Mouse (Mus musculus): ENCODE results near the gene Ocel1. TPM values are rescaled to one million over a fixed set of nuclear protein-coding genes. Genes with fewer than 3 reads are reported as not detected.
A peak's percentile ranks its signal among the peaks of the same experiment; 100 is the strongest.
"Not testable (repeated sequence)": the region's sequence is repeated elsewhere in the genome, so short reads cannot be mapped to it uniquely, and the experiment has no call there.

The Ocel1 gene
- 10 to 100 TPM; 15.0 to 16.0 TPM for total RNA-seq (2021)
- long read RNA-seq, experiment 1, partial matches to known transcripts: 2 of 12 reads
- long read RNA-seq, experiment 1, other reads (novel, unspliced or antisense): 6 of 12 reads
- long read RNA-seq, experiment 2, full-length matches to known transcripts: 11 of 13 reads
- long read RNA-seq, experiment 2, partial matches to known transcripts: 1 of 13 reads
- long read RNA-seq, experiment 2, other reads (novel, unspliced or antisense): 1 of 13 reads

DNA sequence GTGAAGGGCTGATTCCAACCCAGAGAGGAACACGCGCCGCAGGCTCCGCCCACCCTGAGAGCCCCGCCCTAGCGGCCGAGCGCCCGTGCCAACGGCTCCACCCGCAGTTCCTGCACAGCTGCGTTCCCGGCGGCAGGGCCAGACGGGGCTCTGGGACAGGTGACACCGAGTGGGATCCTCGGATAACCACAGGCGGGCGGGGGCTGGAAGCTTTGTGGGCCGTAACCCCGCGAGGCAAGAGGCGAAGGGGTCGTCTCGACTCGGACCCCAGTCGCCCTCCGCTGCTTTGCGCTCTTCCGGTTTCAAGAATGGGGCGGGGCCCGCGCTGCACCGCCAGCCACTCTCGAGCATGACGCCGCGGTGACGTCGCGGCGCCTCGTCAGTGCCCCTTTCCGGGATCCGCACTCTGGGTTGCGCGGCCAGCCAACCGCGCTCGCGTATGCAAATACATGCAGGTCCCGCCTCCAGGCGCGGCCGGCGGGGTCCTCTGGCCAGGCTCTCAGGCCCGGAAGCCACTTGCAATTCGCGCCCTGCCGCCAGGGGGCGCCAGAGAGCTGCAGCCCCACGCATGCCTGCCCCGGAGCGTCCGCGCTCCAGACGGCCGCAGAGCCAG is at the start of gene Ocel1:
Ocel1 (plus strand) TSS at position 63 of the 613 bp plus-strand sequence.
- peak; percentile 94 to 98 for DNase-seq (ENCODE audit: low spot score in 2 of 2)

DNA sequence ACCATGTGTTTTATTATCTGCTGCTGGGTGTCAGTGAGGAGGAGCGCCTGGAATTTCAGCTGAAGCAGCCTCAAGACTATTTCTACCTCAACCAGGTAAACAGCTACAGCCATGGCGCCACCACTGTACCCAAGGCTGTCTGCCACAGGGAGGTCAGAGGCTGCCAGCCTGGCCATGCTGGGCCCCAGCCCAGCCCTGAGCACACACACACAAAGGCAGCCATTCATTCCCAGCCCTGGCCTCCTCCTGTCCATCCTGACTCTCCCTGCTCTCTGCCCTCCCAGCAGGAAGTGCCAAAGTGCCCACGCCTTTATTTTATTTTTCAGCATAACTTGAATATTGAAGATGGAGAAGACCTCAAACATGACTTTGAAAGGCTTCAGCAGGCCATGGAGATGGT is 48.2 kb upstream of the Ocel1 start:
- no peak for DNase-seq (ENCODE audit: low spot score in 2 of 2)

DNA sequence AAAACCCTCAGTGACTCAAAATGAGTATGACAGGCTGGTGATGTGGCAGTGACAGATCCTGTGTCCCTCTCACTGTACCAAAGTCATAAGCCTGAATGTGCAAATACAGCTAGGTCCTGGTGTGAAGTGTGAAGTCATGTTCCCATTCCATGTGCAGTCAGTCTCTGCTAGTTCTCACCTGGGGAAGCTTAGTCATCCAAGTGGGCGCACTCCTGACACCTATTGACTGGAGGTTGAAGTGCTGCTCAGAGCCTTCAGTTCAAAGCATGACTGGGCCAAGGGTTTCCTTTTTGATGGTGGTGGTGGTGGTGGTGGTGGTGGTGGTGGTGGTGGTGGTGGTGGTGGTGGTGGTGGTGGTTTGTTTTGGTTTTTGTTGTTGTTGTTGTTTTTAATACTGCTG is 46.2 kb upstream of the Ocel1 start:
- DNase-seq (ENCODE audit: low spot score in 2 of 2): no peak

DNA sequence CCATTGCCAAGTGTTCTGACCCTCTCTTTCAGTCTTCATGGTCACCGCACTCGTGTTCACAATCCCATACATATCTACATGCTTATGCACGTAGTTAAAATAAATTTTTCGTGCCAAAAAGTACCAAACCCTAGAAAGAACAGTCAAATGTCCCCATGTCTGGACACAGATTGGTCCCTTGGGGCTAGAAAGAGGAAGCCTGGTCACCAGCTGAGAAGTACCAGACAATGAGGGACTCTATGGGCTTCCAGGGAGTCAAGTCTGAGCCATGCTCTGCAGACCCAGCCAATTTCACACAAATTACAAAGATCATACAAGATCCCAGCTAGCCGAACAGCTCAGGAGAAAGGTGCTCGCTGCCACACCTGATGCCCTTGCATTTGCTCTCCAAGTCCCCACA is 33.3 kb upstream of the Ocel1 start:
- DNase-seq (ENCODE audit: low spot score in 2 of 2): not testable (repeated sequence)

DNA sequence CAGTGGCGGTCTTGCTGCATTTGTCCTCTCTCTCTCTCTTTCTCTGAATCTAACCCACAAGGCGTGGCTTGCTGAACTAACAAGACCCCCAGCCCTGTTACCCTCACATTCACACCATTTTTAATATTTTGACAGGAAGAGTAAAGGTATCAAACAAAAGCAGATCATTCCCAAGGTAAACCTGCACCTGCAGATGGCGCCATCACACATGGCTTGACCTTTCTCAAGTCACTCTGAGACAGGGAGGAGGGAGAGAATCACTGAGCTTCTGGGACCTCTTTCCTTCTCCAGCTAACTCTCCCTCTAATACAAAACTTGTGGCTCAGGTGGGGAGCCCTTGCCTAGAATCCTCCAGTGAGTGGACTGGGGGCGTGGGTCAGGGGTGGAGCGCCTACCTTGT is 30.5 kb upstream of the Ocel1 start:
- DNase-seq (ENCODE audit: low spot score in 2 of 2): no peak

DNA sequence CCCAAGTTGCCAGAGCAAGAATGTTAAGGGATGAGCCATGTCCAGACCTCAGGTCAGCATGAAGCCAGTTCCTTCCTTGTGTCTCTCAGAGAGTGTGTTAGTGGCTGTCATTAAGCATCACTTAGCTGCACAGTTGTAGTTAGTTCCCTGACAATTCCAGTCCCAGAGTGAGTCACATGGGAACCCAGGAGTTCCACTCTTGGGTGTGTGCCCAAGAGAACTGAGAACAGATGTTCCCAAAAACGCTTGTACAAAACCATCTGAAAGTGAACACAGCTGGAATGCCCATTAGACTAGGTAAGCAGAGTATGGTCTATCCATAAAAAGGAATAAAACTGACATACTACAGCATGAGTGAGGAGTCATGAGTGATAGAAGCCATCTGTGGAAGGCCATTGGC is 24.5 kb upstream of the Ocel1 start:
- DNase-seq (ENCODE audit: low spot score in 2 of 2): no peak

DNA sequence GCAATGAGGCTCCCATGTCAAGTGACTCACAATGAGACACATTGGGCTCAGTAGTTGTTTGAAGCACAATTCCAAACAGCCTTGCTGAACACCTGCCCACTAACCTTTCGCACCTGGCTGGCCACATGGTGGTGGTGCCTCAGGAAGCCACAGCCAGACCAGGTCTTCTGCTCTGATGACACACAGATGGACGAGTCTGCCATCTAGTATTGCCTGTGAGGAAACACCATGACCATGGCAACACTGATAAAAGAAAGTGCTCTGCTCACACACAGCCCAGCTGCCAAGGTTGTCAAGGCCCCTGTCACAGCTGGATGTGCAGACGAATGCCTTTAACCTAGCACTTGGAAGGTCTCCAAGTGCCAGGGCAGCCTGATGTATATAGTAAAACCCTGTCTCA is 20.0 kb upstream of the Ocel1 start:
- DNase-seq (ENCODE audit: low spot score in 2 of 2): no peak

DNA sequence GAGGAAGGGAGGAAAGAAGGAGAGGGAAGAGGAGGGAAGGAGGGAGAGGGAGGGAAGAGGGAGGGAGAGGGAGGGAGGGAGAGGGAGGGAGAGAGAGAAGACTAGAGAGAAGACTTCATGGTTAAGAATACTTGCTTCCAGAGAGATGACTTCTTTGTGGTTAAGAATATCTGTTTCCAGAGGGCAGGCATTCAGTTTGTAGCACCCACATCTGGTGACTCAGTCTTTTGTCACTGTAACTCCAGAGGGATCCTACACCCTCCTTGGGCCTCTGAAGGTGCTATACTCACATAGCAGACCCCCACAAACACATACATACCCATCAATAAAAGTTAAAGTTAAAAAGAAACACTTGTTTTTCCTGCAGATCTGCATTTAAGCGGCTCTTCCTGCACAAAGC is 19.6 kb upstream of the Ocel1 start:
- DNase-seq (ENCODE audit: low spot score in 2 of 2): no peak

DNA sequence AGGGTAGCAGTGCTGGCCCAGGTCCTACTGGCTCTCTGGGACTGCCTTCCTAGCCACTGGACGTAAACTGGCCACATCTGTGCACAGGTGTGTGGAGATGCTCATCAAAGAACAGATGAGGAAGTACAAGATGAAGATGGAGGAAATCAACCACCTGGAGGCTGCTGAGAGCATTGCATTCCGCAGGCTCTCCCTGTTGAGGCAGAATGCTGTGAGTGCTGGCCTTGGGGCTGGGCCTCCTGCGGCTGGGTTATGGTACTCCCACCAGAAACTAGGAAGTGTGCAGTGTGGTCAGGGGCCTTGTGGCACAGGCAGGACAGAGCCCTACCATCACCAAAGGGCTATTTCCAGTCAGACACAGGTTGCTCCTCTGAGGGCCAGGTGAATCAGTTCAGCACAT is 13.1 kb upstream of the Ocel1 start:
- no peak for DNase-seq (ENCODE audit: low spot score in 2 of 2)

DNA sequence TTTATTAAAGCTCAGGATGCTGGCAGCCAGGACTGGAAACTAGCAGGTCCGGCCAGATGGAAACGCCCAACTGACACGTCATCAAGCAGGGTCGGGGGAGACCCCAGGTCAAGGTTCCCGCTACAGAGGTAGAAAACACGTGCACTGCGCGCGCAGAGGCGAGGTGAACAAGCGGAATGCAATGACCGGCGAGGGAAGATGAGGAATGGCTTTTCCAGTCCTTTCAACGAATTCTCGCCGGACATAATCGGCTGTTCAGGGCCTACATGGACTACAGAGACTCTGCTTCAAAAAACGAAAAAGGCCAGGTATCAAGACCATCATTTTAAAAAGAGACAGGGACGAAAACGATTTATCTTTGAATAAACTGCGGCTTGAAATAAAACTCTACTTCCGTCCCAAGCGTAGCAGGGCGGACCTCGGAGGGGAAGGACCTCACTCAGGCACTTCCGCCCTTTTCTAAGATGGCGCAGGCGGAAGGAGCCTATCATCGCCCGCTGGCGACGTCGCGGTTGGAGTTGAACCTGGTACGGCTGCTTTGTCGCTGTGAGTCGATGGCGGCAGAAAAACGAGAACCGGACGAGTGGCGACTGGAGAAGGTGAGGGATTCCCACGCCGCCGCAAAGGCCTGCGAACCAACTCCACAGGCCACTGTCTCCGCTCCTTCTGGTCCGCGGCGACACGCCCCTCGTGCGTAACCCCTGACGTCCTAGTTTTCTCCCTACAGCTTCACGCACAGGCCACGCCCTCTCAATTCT is 4.1 kb upstream of the Ocel1 start, which contains the start of gene Use1:
Use1 (plus strand) TSS at position 78 of the 758 bp plus-strand sequence.
- DNase-seq (ENCODE audit: low spot score in 2 of 2): peak; percentile 86 to 93

DNA sequence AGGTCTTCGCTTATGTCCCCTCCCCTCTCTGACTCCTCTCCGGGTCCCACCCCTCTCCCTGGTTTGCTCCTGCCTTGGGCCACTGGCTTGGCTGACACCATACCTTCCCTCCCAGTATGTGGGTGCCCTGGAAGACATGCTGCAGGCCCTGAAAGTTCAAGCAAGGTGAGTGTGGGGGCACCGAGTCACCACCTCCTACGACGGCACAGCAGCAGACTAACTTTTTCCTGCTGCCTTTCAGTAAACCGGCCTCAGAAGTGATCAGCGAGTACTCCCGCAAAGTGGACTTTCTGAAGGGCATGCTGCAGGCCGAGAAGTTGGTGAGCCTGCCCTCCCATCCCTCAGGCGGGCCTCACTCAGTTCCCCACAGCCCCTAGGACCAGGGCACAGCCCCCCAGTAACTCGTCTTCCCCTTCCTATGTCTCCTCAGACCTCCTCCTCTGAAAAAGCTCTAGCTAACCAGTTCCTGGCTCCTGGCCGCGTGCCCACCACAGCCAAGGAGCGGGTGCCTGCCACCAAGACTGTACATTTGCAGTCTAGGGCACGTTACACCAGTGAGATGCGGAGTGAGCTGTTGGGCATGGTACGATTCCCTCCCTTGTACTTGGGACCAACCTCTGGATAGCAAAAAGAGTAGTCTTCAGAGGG is 3.4 kb upstream of the Ocel1 start:
- DNase-seq (ENCODE audit: low spot score in 2 of 2): no peak

DNA sequence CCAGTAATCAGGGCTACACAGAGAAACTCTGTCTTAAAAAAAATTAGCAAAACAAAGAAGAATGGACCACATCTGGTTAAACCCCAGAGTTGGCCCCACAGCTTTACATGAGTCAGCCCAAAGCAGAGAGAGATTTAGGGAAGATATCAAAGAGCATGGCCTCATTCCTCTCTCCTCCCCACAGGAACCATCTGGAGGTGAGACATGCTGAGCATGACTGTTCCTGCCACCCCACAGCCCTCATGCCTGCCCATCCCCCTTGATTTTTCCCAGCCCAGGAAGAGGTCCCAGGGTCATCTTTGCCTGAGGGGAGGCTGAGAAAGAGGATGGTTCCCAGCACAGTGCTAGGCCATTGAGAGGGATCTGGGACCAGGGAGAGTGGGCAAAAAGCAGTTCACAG is 2.7 kb upstream of the Ocel1 start:
- DNase-seq (ENCODE audit: low spot score in 2 of 2): no peak

DNA sequence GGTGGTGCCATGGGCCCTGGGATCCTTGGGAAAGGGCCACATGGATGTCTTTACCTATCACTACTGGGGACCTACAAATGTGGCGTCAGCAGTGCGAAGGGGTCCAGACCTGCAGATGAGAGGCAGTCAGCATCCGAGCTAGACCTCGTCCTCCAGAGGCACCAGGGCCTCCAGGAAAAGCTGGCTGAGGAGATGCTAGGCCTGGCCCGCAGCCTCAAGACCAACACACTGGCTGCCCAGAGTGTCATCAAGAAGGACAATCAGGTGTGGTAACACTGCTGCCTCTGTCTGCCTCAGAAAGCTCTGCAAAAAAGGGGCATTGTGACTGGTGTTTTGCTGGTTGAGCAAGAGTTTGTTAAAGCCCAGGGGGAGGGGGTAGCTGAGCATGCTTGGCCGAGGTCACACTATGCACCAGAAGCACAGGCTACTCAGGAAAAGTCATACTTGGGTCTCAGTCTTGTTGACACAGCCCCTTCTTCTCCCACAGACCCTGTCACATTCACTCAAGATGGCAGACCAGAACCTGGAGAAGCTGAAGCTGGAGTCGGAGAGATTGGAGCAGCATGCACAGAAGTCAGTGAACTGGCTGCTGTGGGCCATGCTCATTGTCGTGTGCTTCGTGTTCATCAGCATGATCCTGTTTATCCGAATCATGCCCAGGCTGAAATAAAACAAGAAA is 1.9 kb upstream of the Ocel1 start:
- DNase-seq (ENCODE audit: low spot score in 2 of 2): no peak

DNA sequence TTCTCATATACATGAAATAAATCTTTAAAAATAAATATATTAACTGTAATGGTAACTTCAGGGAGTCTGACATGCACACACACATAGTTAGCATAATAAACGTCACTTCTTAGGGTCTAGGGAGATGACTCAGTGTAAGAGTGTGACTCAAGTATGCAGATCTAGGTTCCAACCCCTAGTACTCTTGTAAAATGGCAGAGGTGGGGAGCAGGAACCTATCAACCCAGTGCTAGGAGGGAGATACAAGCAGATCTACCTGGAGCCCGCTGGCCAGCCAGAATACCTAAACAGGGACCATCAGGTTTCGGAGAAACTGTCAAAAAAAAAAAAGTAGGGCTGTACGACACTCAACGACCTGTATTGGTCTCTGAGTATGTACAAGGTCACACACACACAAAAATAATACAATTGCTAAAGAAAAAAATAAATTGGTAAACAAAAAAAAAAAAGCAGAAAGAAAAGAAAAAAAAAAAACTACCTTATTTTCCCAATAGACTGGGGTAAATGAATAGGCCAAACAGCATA is 325 bp upstream of the Ocel1 start:
- DNase-seq (ENCODE audit: low spot score in 2 of 2): no peak

DNA sequence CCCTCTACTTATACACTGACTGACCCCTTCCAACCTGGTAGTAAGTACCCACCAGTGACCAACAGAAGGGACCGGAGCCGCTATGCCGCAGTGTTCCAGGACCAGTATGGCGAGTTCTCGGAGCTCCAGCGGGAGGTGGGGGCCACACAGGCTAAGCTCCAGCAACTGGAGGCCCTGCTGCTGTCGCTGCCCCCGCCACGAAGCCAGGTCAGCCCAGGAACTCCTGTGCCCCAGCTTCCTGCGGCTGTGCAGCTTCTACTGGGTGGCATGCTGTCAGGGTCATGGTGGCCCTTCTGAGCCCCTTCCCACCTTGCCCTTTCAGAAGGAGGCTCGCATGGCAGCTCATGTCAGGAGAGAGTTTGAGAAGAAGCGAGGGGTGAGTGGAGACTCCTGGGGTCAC is 1.3 kb downstream of the Ocel1 start:
- no peak for DNase-seq (ENCODE audit: low spot score in 2 of 2)

DNA sequence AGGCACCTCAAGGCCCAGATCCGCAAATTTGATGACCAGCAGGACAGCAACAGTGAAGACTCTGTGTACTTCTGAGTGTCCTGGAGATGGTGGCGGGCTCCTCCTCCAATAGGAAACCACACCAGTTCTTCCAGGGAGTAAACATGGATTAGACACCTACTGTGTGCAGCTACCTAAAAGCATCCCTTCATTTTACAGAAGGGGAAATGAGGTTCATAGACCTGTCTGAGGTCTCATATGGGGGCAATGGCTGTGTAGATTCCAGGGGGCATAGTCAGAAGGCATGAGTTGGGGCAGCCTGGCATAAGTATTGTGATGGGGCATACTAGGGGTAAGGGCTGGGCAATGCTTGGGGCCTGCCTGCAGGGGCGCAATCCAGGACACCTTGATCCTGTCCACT is 1.9 kb downstream of the Ocel1 start:
- DNase-seq (ENCODE audit: low spot score in 2 of 2): no peak

DNA sequence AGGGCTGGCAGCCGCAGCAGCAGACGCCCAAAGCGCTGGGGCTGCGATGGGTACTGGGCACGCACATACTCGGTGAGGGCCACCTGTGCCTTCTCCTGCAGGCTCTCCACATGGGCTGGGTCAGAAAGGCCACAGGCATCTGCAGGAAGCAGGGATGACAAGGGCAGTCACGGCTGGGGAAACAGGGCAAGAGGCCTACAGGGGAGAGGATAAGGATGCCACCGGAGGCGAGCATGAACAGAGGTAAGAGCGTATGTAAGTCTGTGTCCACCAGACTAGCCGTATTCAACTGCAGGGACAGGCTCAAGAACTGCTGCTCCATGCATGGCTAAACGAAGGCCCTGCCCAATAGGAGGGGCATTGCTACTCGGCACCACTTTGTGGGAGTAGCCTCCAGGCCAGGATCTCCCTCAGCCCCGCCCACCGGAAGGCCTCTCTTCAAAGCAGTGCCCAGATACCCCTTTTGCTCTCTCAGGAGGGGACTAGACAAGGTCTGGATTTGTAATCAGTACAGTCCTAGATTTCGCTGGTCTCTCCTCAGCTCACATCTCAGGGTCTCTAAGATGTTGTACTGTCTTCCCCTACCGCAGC is 3.6 kb downstream of the Ocel1 start:
- DNase-seq (ENCODE audit: low spot score in 2 of 2): no peak

DNA sequence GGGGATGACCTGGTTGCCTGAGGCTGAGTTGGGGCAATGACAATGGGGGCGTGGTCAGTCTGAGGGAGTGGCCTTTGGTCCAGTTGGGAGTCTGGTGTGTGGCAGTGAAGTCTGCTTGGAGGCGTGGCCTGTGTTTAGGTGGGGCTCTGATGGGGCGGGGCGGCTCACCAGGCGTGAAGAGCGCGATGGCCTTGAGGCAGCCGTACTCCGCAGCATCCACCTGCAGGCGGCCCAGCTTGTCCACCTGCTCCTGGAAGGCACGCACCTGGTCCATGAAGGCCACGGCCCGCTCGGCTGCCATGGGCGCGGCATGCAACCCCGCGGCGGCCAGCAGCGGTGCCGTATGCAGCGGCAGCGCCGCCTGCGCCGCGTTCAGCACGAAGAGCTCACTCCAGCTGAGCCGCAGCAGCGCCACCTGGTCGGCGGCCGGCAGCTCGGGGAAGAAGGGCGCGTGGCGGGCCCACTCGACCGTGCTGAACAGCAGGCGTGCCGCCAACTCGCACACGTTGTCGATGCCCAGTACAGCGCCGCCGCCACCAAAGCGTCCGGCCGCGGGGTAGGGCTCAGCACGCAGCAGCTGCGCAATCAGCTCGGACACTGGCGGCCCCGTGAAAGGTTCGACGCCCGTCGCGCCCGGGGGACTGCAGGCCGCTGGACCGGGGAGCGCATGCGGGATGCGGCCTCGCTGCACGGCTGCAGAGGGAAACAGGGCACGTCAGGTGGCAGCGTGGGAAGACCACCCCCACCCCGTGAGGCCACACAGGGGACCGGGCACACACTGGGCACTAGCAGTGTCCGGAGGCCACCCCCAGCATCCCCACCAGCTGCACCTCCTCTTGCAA is 4.7 kb downstream of the Ocel1 start:
- DNase-seq (ENCODE audit: low spot score in 2 of 2): peak; percentile 65 to 80

DNA sequence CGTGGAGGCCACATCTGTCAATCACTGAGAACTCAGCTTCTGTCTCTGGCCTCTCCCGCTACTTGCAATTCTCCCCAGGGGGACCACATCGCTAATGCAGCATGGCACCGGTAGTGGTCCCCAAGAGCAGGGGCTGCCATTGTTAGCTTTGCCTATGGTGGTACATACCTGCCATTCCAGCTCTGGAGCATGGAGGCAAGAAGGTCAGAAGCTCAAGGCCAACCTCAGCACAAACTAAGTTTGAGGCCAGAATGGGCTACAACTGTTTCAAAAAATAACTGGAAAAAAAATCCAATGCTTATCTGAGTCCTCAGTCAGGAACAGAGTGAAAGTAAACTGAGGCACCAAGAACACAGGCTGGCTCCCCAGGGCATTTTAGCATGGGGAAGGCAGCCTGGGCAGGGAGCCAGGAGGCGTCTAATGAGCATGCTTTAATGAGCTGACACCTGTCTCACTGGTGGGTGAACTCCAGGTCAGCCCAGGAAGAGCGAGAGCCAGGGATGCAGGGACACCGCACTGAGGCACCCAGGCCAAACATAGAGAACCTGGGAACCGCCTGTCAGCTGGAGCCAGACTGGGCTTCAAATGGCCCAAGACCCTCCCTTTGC is 5.4 kb downstream of the Ocel1 start:
- DNase-seq (ENCODE audit: low spot score in 2 of 2): no peak
